Mouse (Mus musculus): Measurements from ENCODE around the gene Tmem98.

Tmem98 gene

GRCm38 (mm10) chr11:80856827-80857226 is 46.9 kb downstream of the Tmem98 start:
- DNase-seq = no peak

- no peak for DNase-seq
Measured at GRCm38 (mm10) chr11:80858065-80858464, 48.1 kb downstream of the Tmem98 start, which contains the start of gene Spaca3. Gene Spaca3 (plus strand): TSS chr11:80858365.

GRCm38 (mm10) chr11:80862941-80863340 is 53.0 kb downstream of the Tmem98 start:
- no peak for DNase-seq

DNA sequence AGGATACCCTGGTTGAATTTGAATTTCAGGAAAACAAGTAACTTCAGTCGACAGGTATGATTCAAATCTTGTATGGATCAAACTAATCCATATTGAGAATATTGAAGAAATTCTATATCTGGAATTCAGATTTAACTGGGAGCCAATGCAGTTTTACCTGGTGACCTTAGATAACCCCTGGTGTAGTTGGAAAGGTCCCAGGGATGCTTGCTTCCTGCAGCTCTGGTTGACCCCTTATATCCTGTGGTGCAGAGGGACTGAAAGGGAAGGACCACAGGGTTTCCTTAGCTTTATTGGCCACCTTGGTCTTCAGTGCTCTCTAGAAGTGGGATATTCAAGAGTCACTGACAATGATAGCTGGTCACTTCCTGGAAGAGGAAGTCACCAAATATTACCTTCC is 58.1 kb downstream of the Tmem98 start:
- DNase-seq = no peak
